Mouse (Mus musculus): ENCODE measurements around the gene Nemf.
A peak's percentile ranks its signal among the peaks of the same experiment; 100 is the strongest.
"Not testable (repeated sequence)": the region's sequence is repeated elsewhere in the genome, so short reads cannot be mapped to it uniquely, and the experiment has no call there.

Gene Nemf

GRCm38 (mm10) chr12:69372731-69373331 is 15.9 kb upstream of the Nemf start:
- peak; percentile 62 for DNase-seq (ENCODE audit: low spot score)

GRCm38 (mm10) chr12:69371854-69372671 is 15.1 kb upstream of the Nemf start, which contains the start of the genes Arf6 and Gm9887:
Arf6 (plus strand) TSS chr12:69372150.
Gm9887 (minus strand) TSS chr12:69372458.
- peak; percentile 98 for DNase-seq (ENCODE audit: low spot score)

- DNase-seq (ENCODE audit: low spot score): peak; percentile 80
These were observed 14.5 kb upstream of the Nemf start for GRCm38 (mm10) chr12:69371421-69371853.

GRCm38 (mm10) chr12:69370936-69371335 is 14.0 kb upstream of the Nemf start:
- DNase-seq (ENCODE audit: low spot score): no peak

GRCm38 (mm10) chr12:69367557-69367956 is 10.6 kb upstream of the Nemf start:
- DNase-seq (ENCODE audit: low spot score): no peak

GRCm38 (mm10) chr12:69366424-69366823 is 9.5 kb upstream of the Nemf start:
- DNase-seq (ENCODE audit: low spot score): no peak

- no peak for DNase-seq (ENCODE audit: low spot score)
These were observed 8.8 kb upstream of the Nemf start for GRCm38 (mm10) chr12:69365757-69366156.

GRCm38 (mm10) chr12:69363899-69364762 is 7.2 kb upstream of the Nemf start:
- peak; percentile 76 for DNase-seq (ENCODE audit: low spot score)

GRCm38 (mm10) chr12:69363110-69363509 is 6.1 kb upstream of the Nemf start:
- not testable (repeated sequence) for DNase-seq (ENCODE audit: low spot score)

- DNase-seq (ENCODE audit: low spot score): no peak
These were observed 5.4 kb upstream of the Nemf start for GRCm38 (mm10) chr12:69362388-69362787.

- DNase-seq (ENCODE audit: low spot score): no peak
These were observed 5.0 kb upstream of the Nemf start for GRCm38 (mm10) chr12:69361919-69362318.

GRCm38 (mm10) chr12:69360997-69361899 is 4.3 kb upstream of the Nemf start:
- DNase-seq (ENCODE audit: low spot score): peak; percentile 99

GRCm38 (mm10) chr12:69360655-69360996 is 3.7 kb upstream of the Nemf start:
- peak; percentile 57 for DNase-seq (ENCODE audit: low spot score)

- DNase-seq (ENCODE audit: low spot score): no peak
These were observed 308 bp upstream of the Nemf start for GRCm38 (mm10) chr12:69357300-69357646.

- peak; percentile 37 for DNase-seq (ENCODE audit: low spot score)
These were observed 5.3 kb downstream of the Nemf start for GRCm38 (mm10) chr12:69351685-69352084.

GRCm38 (mm10) chr12:69349928-69350327 is 7.0 kb downstream of the Nemf start:
- DNase-seq (ENCODE audit: low spot score): no peak

GRCm38 (mm10) chr12:69333547-69333946 is 23.4 kb downstream of the Nemf start:
- peak; percentile 39 for DNase-seq (ENCODE audit: low spot score)

- no peak for DNase-seq (ENCODE audit: low spot score)
These were observed 24.8 kb downstream of the Nemf start for GRCm38 (mm10) chr12:69332147-69332546.

- DNase-seq (ENCODE audit: low spot score): no peak
These were observed 25.8 kb downstream of the Nemf start for GRCm38 (mm10) chr12:69331187-69331586.

GRCm38 (mm10) chr12:69318431-69318830 is 38.5 kb downstream of the Nemf start:
- DNase-seq (ENCODE audit: low spot score): no peak

- DNase-seq (ENCODE audit: low spot score): no peak
These were observed 47.3 kb downstream of the Nemf start for GRCm38 (mm10) chr12:69309659-69310058.
